Mouse (Mus musculus): ENCODE measurements at regions not wholly inside any gene's neighbourhood (a gene's known extent, or its start where the extent isn't known, plus 50 kb on each side); places are given as distances from the start of the nearest gene placed in this dataset.
A peak's percentile ranks its signal among the peaks of the same experiment; 100 is the strongest.

DNA sequence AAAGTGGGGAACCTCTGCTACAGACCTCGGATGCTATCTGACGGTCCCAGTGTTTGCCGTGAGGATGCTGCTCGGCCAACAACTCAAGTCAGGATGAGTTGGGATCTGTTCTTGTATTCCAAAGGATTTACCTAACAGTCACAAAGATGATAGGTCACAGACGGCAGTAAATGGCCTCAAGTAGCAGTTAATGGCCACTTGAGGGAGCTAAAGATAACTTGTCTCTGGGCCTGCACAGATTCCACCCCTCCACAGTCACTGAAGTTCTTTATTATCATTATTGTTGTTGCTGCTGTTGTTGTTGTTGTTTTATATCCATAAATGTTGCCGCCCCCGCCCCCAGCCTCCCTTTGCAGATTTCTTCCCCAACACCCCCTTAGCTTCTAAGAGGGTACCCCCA, 78.9 kb downstream of the Rpia start (continued):
- no peak for TF ChIP-seq USF2 (IDR thresholded peaks at IDR 0.05; ENCODE audit: borderline replicate concordance in 1 of 2, insufficient read depth in 1 of 2, low read depth in 1 of 2, low read length in 2 of 2)
- no peak for TF ChIP-seq POLR2AphosphoS2 (IDR thresholded peaks at IDR 0.05; ENCODE audit: low read length)
- peak; percentile 26 to 74 (median 74); a peak in 5 of 6 replicates for TF ChIP-seq CTCF (IDR thresholded peaks at IDR 0.05 in 2 of 3, conservative IDR thresholded peaks at IDR 0.05 in 1 of 3; ENCODE audit: control insufficient read depth in 1 of 3, insufficient read depth in 1 of 3, low read depth in 2 of 3, low read length in 3 of 3, poor library complexity in 1 of 3, severe bottlenecking in 1 of 3)
- no peak for TF ChIP-seq MEF2A (IDR thresholded peaks at IDR 0.05; ENCODE audit: extremely low read depth, insufficient replicate concordance, low read depth, low read length, poor library complexity, severe bottlenecking)

DNA sequence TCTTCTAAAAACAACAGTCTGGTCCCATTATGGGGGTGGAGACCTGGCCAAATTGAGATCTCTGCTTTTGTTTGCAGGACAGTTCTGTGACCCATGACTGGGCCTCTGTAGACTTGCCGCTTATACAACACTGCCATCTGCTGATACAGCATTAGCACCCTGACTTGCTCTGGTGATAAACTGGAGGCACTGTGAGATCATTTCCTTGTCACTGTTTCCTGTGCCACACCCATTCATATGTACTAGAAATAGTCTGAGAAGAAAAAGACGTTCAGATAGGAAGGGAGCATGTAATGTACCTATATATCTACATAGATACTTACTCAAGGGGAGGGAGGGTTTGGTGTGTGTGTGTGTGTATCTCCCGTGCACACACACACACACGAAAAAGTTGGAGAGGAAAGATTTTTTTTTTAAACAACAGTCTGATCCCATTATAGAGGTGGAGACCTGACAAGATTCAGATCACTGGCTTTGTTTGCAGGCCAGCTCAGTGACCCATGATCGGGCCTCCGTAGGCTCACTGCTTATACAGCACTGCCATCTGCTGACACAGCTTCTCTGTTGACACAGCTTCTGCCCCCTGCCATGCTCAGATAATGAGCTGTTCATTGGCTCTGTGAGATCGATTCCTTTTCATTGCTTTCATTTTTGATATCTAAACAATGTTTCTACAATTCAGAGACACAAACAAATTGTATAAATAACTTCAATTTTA, 82.5 kb downstream of the Rpia start:
- peaks cover 0 to 2% of the 10 kb centered on the region in 2 experiments; a peak in 1 of 4 replicates for H3K36me3 ChIP-seq (ENCODE audit: control insufficient read depth in 1 of 2, insufficient read depth in 2 of 2, low read length in 2 of 2)
- H3K79me2 ChIP-seq (ENCODE audit: control insufficient read depth, insufficient read depth, low read length, poor library complexity): no peaks in the 10 kb centered on the region
- no peaks in the 10 kb centered on the region for H3K9me3 ChIP-seq (replicated peaks; ENCODE audit: insufficient read depth, low read length)
- H3K4me1 ChIP-seq (ENCODE audit: control insufficient read depth in 1 of 2, insufficient read depth in 2 of 2, low read length in 2 of 2): peaks cover 0 to 4% of the 10 kb centered on the region in 2 experiments; a peak in 2 of 4 replicates
- H3K27me3 ChIP-seq (ENCODE audit: control insufficient read depth in 1 of 2, insufficient read depth in 2 of 2, low read length in 2 of 2): no peaks in the 10 kb centered on the region
- peak; percentile 93 for DNase-seq (ENCODE audit: low read depth, low spot score)
- peak overlapping the region; percentile 48 to 54 for H3K4me3 ChIP-seq (ENCODE audit: control insufficient read depth in 1 of 2, insufficient read depth in 1 of 2, low read depth in 2 of 2, low read length in 2 of 2)
- H3K9ac ChIP-seq (ENCODE audit: control insufficient read depth, low read depth, low read length, poor library complexity, severe bottlenecking): peak overlapping the region; percentile 63
- H3K27ac ChIP-seq (ENCODE audit: control insufficient read depth, low read depth, low read length): peak overlapping the region; percentile 83
- TF ChIP-seq JUND (IDR thresholded peaks at IDR 0.05; ENCODE audit: low read depth, low read length): peak; percentile 65
- peak; percentile 13; the same call in 1 of the 2 replicates for TF ChIP-seq MEF2A (IDR thresholded peaks at IDR 0.05; ENCODE audit: extremely low read depth, insufficient replicate concordance, low read depth, low read length, poor library complexity, severe bottlenecking)
- TF ChIP-seq MYC (IDR thresholded peaks at IDR 0.05; ENCODE audit: low read depth, low read length): 0 out of 2 replicates have a peak, but pooled peaks have one; percentile 1
- TF ChIP-seq POLR2AphosphoS5 (IDR thresholded peaks at IDR 0.05; ENCODE audit: borderline replicate concordance, low read depth, low read length): no peak
- peak; percentile 59; the same call in 1 of the 2 replicates for TF ChIP-seq HCFC1 (IDR thresholded peaks at IDR 0.05; ENCODE audit: low read depth, low read length)
- peak; percentile 43 for TF ChIP-seq MXI1 (IDR thresholded peaks at IDR 0.05; ENCODE audit: low read depth, low read length)
- TF ChIP-seq KAT2A (conservative IDR thresholded peaks at IDR 0.05; ENCODE audit: low read depth, low read length): no peak
- TF ChIP-seq UBTF (IDR thresholded peaks at IDR 0.05; ENCODE audit: borderline replicate concordance, insufficient read depth, low read depth, low read length): 0 out of 2 replicates have a peak, but pooled peaks have one; percentile 25
- TF ChIP-seq GATA1 (IDR thresholded peaks at IDR 0.05; ENCODE audit: low read depth, low read length): peak; percentile 78
- no peak for TF ChIP-seq CHD2 (IDR thresholded peaks at IDR 0.05; ENCODE audit: low read length)
- TF ChIP-seq TBP (IDR thresholded peaks at IDR 0.05; ENCODE audit: low read depth, low read length): peak; percentile 70; the same call in 1 of the 2 replicates
- peak; percentile 35; the same call in 1 of the 2 replicates for TF ChIP-seq NELFE (IDR thresholded peaks at IDR 0.05; ENCODE audit: low read depth, low read length)
- TF ChIP-seq ETS1 (IDR thresholded peaks at IDR 0.05; ENCODE audit: low read depth, low read length): peak; percentile 91
- peak; percentile 82 for TF ChIP-seq SMC3 (IDR thresholded peaks at IDR 0.05; ENCODE audit: low read depth, low read length)
- TF ChIP-seq E2F4 (IDR thresholded peaks at IDR 0.05; ENCODE audit: borderline replicate concordance, low read depth, low read length): no peak
- TF ChIP-seq MAX (IDR thresholded peaks at IDR 0.05; ENCODE audit: low read length): 0 out of 2 replicates have a peak, but pooled peaks have one; percentile 8
- TF ChIP-seq MAFK (IDR thresholded peaks at IDR 0.05; ENCODE audit: borderline replicate concordance, low read depth, low read length): peak; percentile 79
- peak; percentile 60 to 81; a peak in 3 of 4 replicates for TF ChIP-seq EP300 (IDR thresholded peaks at IDR 0.05; ENCODE audit: low read depth in 1 of 2, low read length in 2 of 2)
- no peak for TF ChIP-seq CHD1 (IDR thresholded peaks at IDR 0.05; ENCODE audit: low read depth, low read length)
- TF ChIP-seq SIN3A (IDR thresholded peaks at IDR 0.05; ENCODE audit: low read length): peak; percentile 82; the same call in 1 of the 2 replicates
- TF ChIP-seq ELF1 (IDR thresholded peaks at IDR 0.05; ENCODE audit: low read depth, low read length): peak; percentile 58
- peak; percentile 80 to 92 (median 88) for TF ChIP-seq CTCF (IDR thresholded peaks at IDR 0.05 in 2 of 3, conservative IDR thresholded peaks at IDR 0.05 in 1 of 3; ENCODE audit: control insufficient read depth in 1 of 3, insufficient read depth in 1 of 3, low read depth in 2 of 3, low read length in 3 of 3, poor library complexity in 1 of 3, severe bottlenecking in 1 of 3)
- TF ChIP-seq MYB (IDR thresholded peaks at IDR 0.05; ENCODE audit: low read depth, low read length): no peak
- TF ChIP-seq USF1 (IDR thresholded peaks at IDR 0.05; ENCODE audit: low read depth, low read length): no peak
- TF ChIP-seq TAL1 (IDR thresholded peaks at IDR 0.05; ENCODE audit: low read length): peak; percentile 22
- no peak for TF ChIP-seq MAZ (IDR thresholded peaks at IDR 0.05; ENCODE audit: low read depth, low read length)
- peak; percentile 62 for TF ChIP-seq ZC3H11A (IDR thresholded peaks at IDR 0.05; ENCODE audit: low read depth, low read length)
- TF ChIP-seq TCF12 (IDR thresholded peaks at IDR 0.05; ENCODE audit: low read depth, low read length): no peak; the same call in 1 of the 2 replicates
- TF ChIP-seq RAD21 (IDR thresholded peaks at IDR 0.05; ENCODE audit: low read depth, low read length): peak; percentile 96
- no peak for TF ChIP-seq USF2 (IDR thresholded peaks at IDR 0.05; ENCODE audit: borderline replicate concordance in 1 of 2, insufficient read depth in 1 of 2, low read depth in 1 of 2, low read length in 2 of 2)
- TF ChIP-seq ZNF384 (IDR thresholded peaks at IDR 0.05; ENCODE audit: low read depth, low read length): peak; percentile 3; the same call in 1 of the 2 replicates

Data from MEL (cell line).